Mouse (Mus musculus) cerebellum, adult 2 months (tissue): Measurements from ENCODE around the gene Sdk2.

Source experiments
- CTCF ChIP-seq: fragments of 200-500 bp; IDR thresholded peaks from 2 replicates; pipeline ENCODE4 v1.5.1; 2011; ENCODE audit warnings: low read depth, mild to moderate bottlenecking, control low read depth, low read length, moderate library complexity, borderline replicate concordance; ENCODE audit not compliant: insufficient read depth
- POLR2A ChIP-seq: fragments of 200-500 bp; IDR thresholded peaks from 2 replicates; pipeline ENCODE4 v1.6.1; 2011; ENCODE audit warnings: low read length, control low read depth, borderline replicate concordance; ENCODE audit not compliant: insufficient read depth

- TF ChIP-seq CTCF: no peak
- TF ChIP-seq POLR2A: no peak
Observed at GRCm38 (mm10) chr11:113883031-113883430, 183.8 kb downstream of the Sdk2 start.
